Mouse (Mus musculus) yolk sac, embryonic 10.5 days (tissue): Measurements from ENCODE around the gene Lrrc4.
A peak's percentile ranks its signal among the peaks of the same experiment; 100 is the strongest.

Source experiments
- DNase-seq: peaks from one replicate; pipeline ENCODE4 v3.0.0-alpha.2; 2017; ENCODE audit warnings: low spot score

Gene Lrrc4

GRCm38 (mm10) chr6:28729236-28729635 lies 102.3 kb downstream of the Lrrc4 start:
- DNase-seq = no peak

DNA sequence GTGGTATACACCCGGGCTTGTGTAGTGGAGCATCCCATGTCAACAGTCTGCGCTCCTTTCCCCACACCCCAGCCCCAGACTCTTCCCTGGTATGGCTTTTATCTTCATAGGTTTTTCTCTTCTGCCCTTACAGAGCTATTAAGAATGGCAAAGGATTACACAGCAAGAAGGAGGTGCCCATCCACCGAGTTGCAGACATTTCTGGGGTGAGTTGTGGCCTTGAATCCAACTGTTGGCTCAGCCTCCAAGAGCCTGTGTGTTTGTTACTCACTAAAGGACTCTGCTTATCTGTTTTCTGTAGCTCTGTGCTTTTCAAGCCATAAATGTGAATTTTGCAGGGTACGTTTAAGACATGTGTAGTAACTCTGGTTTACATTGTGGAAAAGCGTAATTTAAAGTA lies 106.8 kb downstream of the Lrrc4 start:
- DNase-seq = no peak

- no peak for DNase-seq
Observed at GRCm38 (mm10) chr6:28723059-28723458, 108.5 kb downstream of the Lrrc4 start.

DNA sequence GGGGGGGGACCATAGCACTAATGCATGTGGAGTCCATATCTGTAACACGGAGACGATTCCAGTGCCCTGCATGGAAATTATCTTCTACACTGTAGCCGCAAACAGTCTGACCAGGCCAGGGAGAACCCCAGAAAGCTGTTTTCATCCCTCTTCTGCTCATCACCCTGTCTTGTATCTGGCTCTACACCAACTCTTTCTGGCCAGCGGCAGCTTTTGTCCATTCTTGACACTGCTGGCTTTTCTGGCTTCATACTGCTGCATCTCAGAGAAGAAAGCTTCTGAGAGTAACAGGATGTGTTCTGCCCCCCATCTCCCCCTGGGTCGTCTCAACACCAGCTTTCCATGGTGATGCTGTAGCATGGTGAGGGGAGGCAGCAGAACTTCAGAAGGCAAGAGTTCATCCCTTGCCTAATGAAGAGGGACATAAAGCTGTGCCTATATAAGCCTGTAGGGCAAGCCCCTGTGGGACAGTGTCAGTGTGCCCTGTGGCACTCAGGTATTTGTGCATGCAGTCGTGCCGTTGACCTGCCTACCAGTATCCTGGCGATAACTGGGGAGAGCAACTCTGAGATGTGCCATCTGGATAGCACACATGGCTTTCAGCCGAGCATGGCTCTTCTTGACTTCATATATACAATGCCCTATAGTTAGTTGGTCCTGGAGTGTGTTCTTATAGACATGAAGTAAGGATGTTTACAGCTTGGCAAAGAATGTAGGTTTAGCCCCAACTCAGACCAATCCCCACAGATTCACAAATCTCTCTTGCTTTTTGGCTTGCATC lies 111.0 kb downstream of the Lrrc4 start:
- no peak for DNase-seq

GRCm38 (mm10) chr6:28717845-28718237 lies 113.7 kb downstream of the Lrrc4 start:
- DNase-seq = no peak

GRCm38 (mm10) chr6:28717203-28717844 lies 114.2 kb downstream of the Lrrc4 start:
- no peak for DNase-seq

GRCm38 (mm10) chr6:28710035-28710434 lies 121.5 kb downstream of the Lrrc4 start:
- no peak for DNase-seq

DNA sequence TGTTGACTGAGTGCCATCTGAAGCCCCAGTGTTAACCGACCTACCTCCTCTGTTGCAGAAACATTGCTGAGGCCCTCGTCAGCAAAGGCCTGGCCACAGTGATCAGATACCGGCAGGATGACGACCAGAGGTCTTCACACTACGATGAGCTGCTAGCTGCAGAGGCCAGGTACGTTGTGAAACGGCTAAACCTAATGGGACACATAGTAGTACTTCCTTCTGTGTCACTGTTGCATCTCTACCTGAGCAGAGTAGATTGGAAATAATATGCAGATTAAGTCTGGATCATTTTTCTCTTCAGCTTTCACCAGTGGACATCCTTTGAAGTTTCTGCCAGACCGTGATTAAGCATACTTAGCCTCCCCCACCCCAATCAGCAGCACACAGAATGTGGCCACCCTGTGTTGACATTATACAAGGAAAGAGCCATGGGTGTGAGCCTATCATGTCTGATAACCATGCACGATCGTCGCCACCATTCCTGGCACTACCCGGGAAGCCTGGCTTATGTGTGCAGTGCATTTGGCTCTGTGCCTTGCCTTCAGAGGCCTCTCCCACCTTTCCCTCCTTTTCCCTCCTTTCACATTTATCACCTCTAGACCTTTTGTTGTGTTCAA lies 124.5 kb downstream of the Lrrc4 start:
- DNase-seq = no peak

DNA sequence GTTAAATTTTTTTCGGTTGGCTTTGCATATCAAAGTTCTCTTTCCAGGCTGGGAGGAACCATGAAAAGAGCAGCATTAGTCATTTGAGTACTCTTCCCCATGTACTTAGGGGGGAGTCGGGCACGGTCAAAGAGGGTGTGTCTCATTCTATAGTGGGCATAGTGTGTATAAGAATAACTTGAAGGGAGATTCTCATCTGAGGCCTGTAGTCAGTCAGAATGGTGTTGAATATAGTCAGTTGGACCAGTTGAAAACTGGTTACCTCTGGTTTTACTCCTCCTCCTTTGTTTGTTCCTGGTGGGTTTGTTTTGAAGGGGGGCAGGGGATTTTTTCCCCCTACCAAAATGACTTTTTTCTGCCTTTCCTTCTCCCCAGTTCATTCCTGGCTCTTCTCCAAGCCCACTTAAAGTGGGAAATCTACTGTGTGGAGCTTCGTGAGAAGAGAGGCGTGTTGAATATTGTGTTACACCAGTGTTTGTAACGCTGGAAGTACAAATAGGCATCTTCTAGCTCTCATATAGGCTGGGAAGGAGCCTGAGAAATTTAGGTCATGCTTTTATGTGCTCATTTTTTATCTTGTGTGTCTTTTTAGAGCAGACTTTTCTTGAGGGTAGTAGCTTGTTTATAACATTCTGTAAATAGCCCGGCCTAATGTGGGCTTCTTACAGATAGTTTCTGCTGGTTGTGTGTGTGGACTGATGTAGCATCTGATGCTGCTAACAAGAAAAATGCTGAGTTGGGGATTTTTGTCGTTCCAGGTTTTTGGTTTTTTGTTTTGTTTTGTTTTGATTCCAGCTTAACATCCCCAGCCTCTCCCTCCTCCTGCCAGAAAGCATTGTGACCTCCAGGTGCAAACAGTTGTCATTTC lies 125.2 kb downstream of the Lrrc4 start:
- DNase-seq = no peak

GRCm38 (mm10) chr6:28705384-28706107 lies 126.0 kb downstream of the Lrrc4 start:
- no peak for DNase-seq

- no peak for DNase-seq
Observed at GRCm38 (mm10) chr6:28704612-28705011, 126.9 kb downstream of the Lrrc4 start.

GRCm38 (mm10) chr6:28697214-28697613 lies 134.3 kb downstream of the Lrrc4 start:
- DNase-seq = no peak

DNA sequence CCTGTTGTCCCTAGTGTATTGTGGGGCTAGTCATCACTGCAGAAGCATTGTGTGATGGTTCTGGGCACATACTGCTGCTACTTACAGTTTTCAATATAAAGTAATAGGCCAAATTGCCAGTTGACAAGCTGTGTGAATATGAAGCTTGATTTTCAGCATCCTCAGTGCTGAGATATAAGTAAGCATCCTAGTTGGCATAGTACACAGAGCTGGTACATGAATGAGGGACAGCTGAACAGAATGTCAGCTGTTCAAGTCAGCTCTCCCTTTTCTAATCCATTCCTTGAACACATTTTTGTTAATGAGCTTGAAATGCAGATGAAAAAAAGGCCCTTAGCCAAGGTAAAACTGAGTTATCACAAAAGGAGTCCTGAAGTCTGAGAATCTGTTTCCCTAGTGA lies 138.9 kb downstream of the Lrrc4 start:
- DNase-seq = no peak

- no peak for DNase-seq
Observed at GRCm38 (mm10) chr6:28687776-28688175, 143.8 kb downstream of the Lrrc4 start.

DNA sequence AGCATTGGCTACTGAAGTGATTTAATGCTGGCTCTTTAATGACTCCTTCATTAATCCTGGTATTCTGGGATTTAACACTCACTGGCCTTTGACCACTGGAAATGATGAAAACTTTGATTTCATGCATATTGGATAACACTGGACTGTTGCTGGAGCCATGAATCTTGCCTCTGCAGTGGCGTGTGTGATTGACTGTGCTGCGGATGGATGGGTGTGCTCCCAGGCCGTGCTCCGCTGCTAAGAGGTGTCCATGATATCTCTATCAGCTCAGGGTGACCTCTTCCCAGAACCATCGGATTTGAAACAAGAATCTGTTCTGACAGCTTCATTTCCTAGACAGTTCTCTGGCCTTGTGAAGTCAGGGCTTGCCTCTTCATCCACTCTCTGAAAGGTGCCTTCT lies 145.8 kb downstream of the Lrrc4 start:
- no peak for DNase-seq

GRCm38 (mm10) chr6:28685052-28685451 lies 146.5 kb downstream of the Lrrc4 start:
- no peak for DNase-seq

- DNase-seq = peak; percentile 7
Observed at GRCm38 (mm10) chr6:28681521-28682457, 149.8 kb downstream of the Lrrc4 start.

- DNase-seq = no peak
Observed at GRCm38 (mm10) chr6:28680537-28680936, 151.0 kb downstream of the Lrrc4 start.

DNA sequence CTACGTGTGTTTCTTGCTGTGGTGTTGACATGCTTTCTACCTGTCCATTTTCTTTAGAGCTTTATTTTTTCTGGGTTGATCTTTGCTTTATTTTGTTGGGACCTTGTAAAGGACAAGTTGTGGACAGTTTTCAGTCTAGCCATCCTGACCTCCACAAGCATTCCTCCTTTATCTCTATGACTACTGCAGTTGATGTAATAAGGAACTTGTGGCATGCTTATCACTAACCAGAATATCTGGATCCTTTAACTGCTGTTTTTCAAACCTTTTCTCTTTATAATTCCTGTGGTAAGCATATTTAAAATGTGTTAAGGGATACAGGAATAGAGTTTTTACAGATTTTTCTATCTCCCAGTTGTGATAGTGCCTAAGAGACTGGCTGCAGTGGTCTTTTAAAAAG lies 152.7 kb downstream of the Lrrc4 start:
- DNase-seq = no peak

GRCm38 (mm10) chr6:28674686-28675085 lies 156.9 kb downstream of the Lrrc4 start:
- no peak for DNase-seq
